Mouse (Mus musculus) megakaryocyte, embryonic 14.5 days (primary cell): Measurements from ENCODE around the gene Gm5460. TPM values are rescaled to one million over a fixed set of nuclear protein-coding genes. Genes with fewer than 3 reads are reported as not detected.

Source experiments
- H3K27me3 ChIP-seq: replicated peaks from 2 replicates; pipeline ENCODE3; 2012; ENCODE audit warnings: inconsistent platforms
- H3K36me3 ChIP-seq: replicated peaks from 2 replicates; pipeline ENCODE3; 2012; ENCODE audit warnings: low read length, inconsistent platforms, mixed read lengths
- H3K4me1 ChIP-seq: 2 replicates; pipeline ENCODE4 v1.6.1; 2012; ENCODE audit warnings: inconsistent platforms
- H3K4me3 ChIP-seq: replicated peaks from 2 replicates; pipeline ENCODE3; 2012; ENCODE audit warnings: moderate library complexity, mild to moderate bottlenecking, inconsistent platforms
- H3K9me3 ChIP-seq: 2 replicates; pipeline ENCODE4 v1.6.1; 2012; ENCODE audit warnings: inconsistent platforms
- FLI1 ChIP-seq: IDR thresholded peaks from 2 replicates; pipeline ENCODE4 v1.6.1; 2012; ENCODE audit warnings: low read length, inconsistent platforms, mixed read lengths
- GATA1 ChIP-seq: IDR thresholded peaks from 3 replicates; pipeline ENCODE4 v1.6.1; 2012; ENCODE audit warnings: mixed read lengths, low read length, inconsistent platforms, borderline replicate concordance
- polyA plus RNA-seq: library from polyadenylated mRNA; stranded (reverse); fragments of >175 nt; gene quantifications from 2 replicates; pipeline ENCODE4 v1.2.3, GENCODE M21; 2012; ENCODE audit warnings: low replicate concordance; ENCODE audit not compliant: insufficient read depth

The Gm5460 gene
- polyA plus RNA-seq, 1 experiment = not detected

- no peaks in the 10 kb centered on the region for H3K27me3 ChIP-seq
- no peaks in the 10 kb centered on the region for H3K4me1 ChIP-seq
- TF ChIP-seq GATA1 = no peak
- no peak for TF ChIP-seq FLI1
- H3K9me3 ChIP-seq = peaks cover 12% of the 10 kb centered on the region; the same call in 1 of the 2 replicates
- H3K4me3 ChIP-seq = no peak within 1 kb of the TSS
- no peaks in the 10 kb centered on the region for H3K36me3 ChIP-seq
These were observed 36.0 kb downstream of the Gm5460 start, which contains the start of gene Antxrl for GRCm38 (mm10) chr14:34052516-34052915. Antxrl (plus strand) TSS chr14:34052707.

- TF ChIP-seq GATA1 (no peak), FLI1 (no peak)
- Histone ChIP-seq H3K4me1 (no peaks in the 10 kb centered on the region), H3K27me3 (peaks cover 2% of the 10 kb centered on the region), H3K9me3 (no peaks in the 10 kb centered on the region), H3K36me3 (no peaks in the 10 kb centered on the region), H3K4me3 (no peak overlapping the region)
These were observed 55.1 kb downstream of the Gm5460 start for GRCm38 (mm10) chr14:34071665-34072064.

- H3K4me3 ChIP-seq = no peak overlapping the region
- H3K27me3 ChIP-seq = peaks cover 7% of the 10 kb centered on the region
- no peak for TF ChIP-seq FLI1
- no peak for TF ChIP-seq GATA1
- H3K36me3 ChIP-seq = no peaks in the 10 kb centered on the region
- no peaks in the 10 kb centered on the region for H3K4me1 ChIP-seq
- H3K9me3 ChIP-seq = no peaks in the 10 kb centered on the region
These were observed 58.8 kb downstream of the Gm5460 start for GRCm38 (mm10) chr14:34075346-34075745.

- no peak for TF ChIP-seq FLI1
- TF ChIP-seq GATA1 = no peak
- no peaks in the 10 kb centered on the region for H3K9me3 ChIP-seq
- peaks cover 5% of the 10 kb centered on the region for H3K27me3 ChIP-seq
- no peak overlapping the region for H3K4me3 ChIP-seq
- no peaks in the 10 kb centered on the region for H3K4me1 ChIP-seq
- no peaks in the 10 kb centered on the region for H3K36me3 ChIP-seq
These were observed 60.7 kb downstream of the Gm5460 start for GRCm38 (mm10) chr14:34077222-34077621.

GRCm38 (mm10) chr14:34078293-34078692, 61.7 kb downstream of the Gm5460 start:
- H3K4me1 ChIP-seq = no peaks in the 10 kb centered on the region
- TF ChIP-seq FLI1 = no peak
- no peak for TF ChIP-seq GATA1
- H3K4me3 ChIP-seq = no peak overlapping the region
- H3K27me3 ChIP-seq = peaks cover 8% of the 10 kb centered on the region
- H3K9me3 ChIP-seq = no peaks in the 10 kb centered on the region
- no peaks in the 10 kb centered on the region for H3K36me3 ChIP-seq

GRCm38 (mm10) chr14:34080321-34080997, 63.9 kb downstream of the Gm5460 start:
- peaks cover 9% of the 10 kb centered on the region for H3K27me3 ChIP-seq
- H3K4me3 ChIP-seq = no peak overlapping the region
- no peak for TF ChIP-seq FLI1
- no peak for TF ChIP-seq GATA1
- H3K4me1 ChIP-seq = no peaks in the 10 kb centered on the region
- H3K36me3 ChIP-seq = no peaks in the 10 kb centered on the region
- no peaks in the 10 kb centered on the region for H3K9me3 ChIP-seq

- Histone ChIP-seq H3K4me1 (no peaks in the 10 kb centered on the region), H3K4me3 (no peak within 1 kb of the TSS), H3K9me3 (no peaks in the 10 kb centered on the region), H3K27me3 (peaks cover 4% of the 10 kb centered on the region), H3K36me3 (no peaks in the 10 kb centered on the region)
- no peak for TF ChIP-seq GATA1
- TF ChIP-seq FLI1 = no peak
These were observed 69.2 kb downstream of the Gm5460 start, which contains the start of gene Anxa8 for GRCm38 (mm10) chr14:34085731-34086130. Anxa8 (plus strand) TSS chr14:34085981.

GRCm38 (mm10) chr14:34086806-34087205, 70.2 kb downstream of the Gm5460 start:
- H3K9me3 ChIP-seq = no peaks in the 10 kb centered on the region
- no peak for TF ChIP-seq FLI1
- no peak for TF ChIP-seq GATA1
- H3K4me3 ChIP-seq = no peak overlapping the region
- H3K27me3 ChIP-seq = peaks cover 4% of the 10 kb centered on the region
- no peaks in the 10 kb centered on the region for H3K36me3 ChIP-seq
- no peaks in the 10 kb centered on the region for H3K4me1 ChIP-seq

GRCm38 (mm10) chr14:34087856-34088398, 71.4 kb downstream of the Gm5460 start:
- TF ChIP-seq FLI1 (no peak), GATA1 (no peak)
- no peaks in the 10 kb centered on the region for H3K9me3 ChIP-seq
- H3K4me3 ChIP-seq = no peak overlapping the region
- no peaks in the 10 kb centered on the region for H3K4me1 ChIP-seq
- H3K27me3 ChIP-seq = peaks cover 4% of the 10 kb centered on the region
- no peaks in the 10 kb centered on the region for H3K36me3 ChIP-seq

GRCm38 (mm10) chr14:34089796-34090195, 73.2 kb downstream of the Gm5460 start:
- no peaks in the 10 kb centered on the region for H3K9me3 ChIP-seq
- no peaks in the 10 kb centered on the region for H3K36me3 ChIP-seq
- no peaks in the 10 kb centered on the region for H3K4me1 ChIP-seq
- H3K4me3 ChIP-seq = no peak overlapping the region
- TF ChIP-seq FLI1 (no peak), GATA1 (no peak)
- H3K27me3 ChIP-seq = no peaks in the 10 kb centered on the region
